Mouse (Mus musculus) olfactory bulb, adult 2 months (tissue): ENCODE results near the gene Psme2.

Source experiments
- CTCF ChIP-seq: fragments of 200-500 bp; IDR thresholded peaks from 2 replicates; pipeline ENCODE4 v1.5.1; 2012; ENCODE audit warnings: low read depth, mild to moderate bottlenecking, low read length, moderate library complexity; ENCODE audit not compliant: insufficient read depth
- POLR2A ChIP-seq: fragments of 200-500 bp; IDR thresholded peaks from 2 replicates; pipeline ENCODE4 v1.6.1; 2012; ENCODE audit warnings: mild to moderate bottlenecking, low read depth, low read length, moderate library complexity; ENCODE audit not compliant: insufficient read depth

- TF ChIP-seq POLR2A: peak; percentile 59; the same call in 1 of the 2 replicates
- TF ChIP-seq CTCF: no peak
Measured at GRCm38 (mm10) chr14:55635523-55636007, 44.7 kb upstream of the Psme2 start, which contains the start of gene Ipo4.
